Mouse (Mus musculus) erythroblast, embryonic 14.5 days (primary cell): ENCODE data around the gene Trim54. TPM values are rescaled to one million over a fixed set of nuclear protein-coding genes. Genes with fewer than 3 reads are reported as not detected.

Experiments used
- H3K27me3 ChIP-seq: 2 replicates; pipeline ENCODE4 v1.6.1; 2012; ENCODE audit warnings: inconsistent platforms; ENCODE audit not compliant: control insufficient read depth
- H3K36me3 ChIP-seq: 2 replicates; pipeline ENCODE4 v1.6.1; 2012; ENCODE audit warnings: mild to moderate bottlenecking, inconsistent platforms; ENCODE audit not compliant: control insufficient read depth
- H3K4me1 ChIP-seq: 2 replicates; pipeline ENCODE4 v1.6.1; 2012; ENCODE audit warnings: inconsistent platforms; ENCODE audit not compliant: control insufficient read depth
- H3K4me3 ChIP-seq: replicated peaks from 2 replicates; pipeline ENCODE3; 2012; ENCODE audit warnings: moderate library complexity, mild to moderate bottlenecking, inconsistent platforms
- H3K9me3 ChIP-seq: 2 replicates; pipeline ENCODE4 v1.6.1; 2012; ENCODE audit warnings: low read length, inconsistent platforms, mixed read lengths; ENCODE audit not compliant: control insufficient read depth
- GATA1 ChIP-seq: IDR thresholded peaks from 2 replicates; pipeline ENCODE4 v1.6.1; 2012; ENCODE audit warnings: low read length, inconsistent platforms, mixed read lengths
- TAL1 ChIP-seq: IDR thresholded peaks from 3 replicates; pipeline ENCODE4 v1.6.1; 2012; ENCODE audit warnings: low read length, inconsistent platforms, mixed read lengths
- polyA plus RNA-seq: library from polyadenylated mRNA; stranded (reverse); fragments of >175 nt; gene quantifications from 2 replicates; pipeline ENCODE4 v1.2.3, GENCODE M21; 2012

Gene Trim54
- polyA plus RNA-seq, 1 experiment = not detected

DNA sequence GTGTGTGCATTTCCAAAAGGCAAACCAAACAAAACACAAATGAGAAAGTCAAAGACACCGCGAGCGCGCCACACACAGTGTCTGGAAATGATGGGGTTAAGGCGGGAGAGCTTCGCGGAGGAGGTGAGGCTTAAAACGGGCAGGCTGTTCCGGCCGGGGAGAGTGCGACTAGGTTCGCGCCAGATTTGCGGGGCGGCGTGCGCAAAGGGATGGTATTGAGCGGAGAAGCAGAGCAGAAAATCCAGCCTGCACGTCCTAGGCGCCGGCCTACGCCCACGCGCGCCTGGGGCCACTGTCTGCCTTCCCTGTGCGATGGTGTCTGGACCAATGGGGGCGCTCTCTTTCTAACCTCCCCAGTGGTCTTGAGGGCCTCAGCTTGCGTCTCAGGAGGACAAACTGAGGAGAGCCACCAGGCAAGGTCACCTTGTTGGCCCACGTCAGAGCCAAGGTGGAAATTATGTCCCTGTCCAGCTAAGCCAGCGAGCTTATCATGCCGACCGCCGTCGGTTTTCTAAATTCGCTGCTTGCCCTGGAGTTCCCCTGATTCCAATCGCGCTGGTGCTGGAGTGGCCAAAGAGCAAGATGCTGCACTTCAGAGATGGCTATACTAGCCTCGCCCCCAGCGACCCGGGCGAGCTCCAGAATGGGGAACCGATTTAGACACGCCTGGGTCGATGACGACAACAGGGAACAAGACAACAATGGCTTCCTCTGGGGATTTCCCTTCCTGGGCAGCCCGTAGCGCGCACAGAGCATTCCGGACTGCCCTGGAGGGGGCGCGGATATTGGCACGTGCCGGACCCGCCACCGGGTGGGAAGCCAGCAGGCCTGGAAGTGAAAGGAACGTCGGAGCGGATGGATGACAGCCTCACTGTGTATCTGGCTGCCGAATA, 21.5 kb upstream of the Trim54 start:
- TF ChIP-seq TAL1 = no peak
- no peak for TF ChIP-seq GATA1
- peaks cover 5% of the 10 kb centered on the region for H3K4me1 ChIP-seq
- no peaks in the 10 kb centered on the region for H3K36me3 ChIP-seq
- H3K9me3 ChIP-seq = peaks cover 5% of the 10 kb centered on the region; the same call in 1 of the 2 replicates
- H3K4me3 ChIP-seq = no peak overlapping the region
- H3K27me3 ChIP-seq = peaks cover 92% of the 10 kb centered on the region

GRCm38 (mm10) chr5:31095711-31096480, 20.6 kb upstream of the Trim54 start:
- TF ChIP-seq TAL1 (no peak), GATA1 (no peak)
- Histone ChIP-seq H3K4me1 (peaks cover 5% of the 10 kb centered on the region), H3K9me3 (peaks cover 5% of the 10 kb centered on the region; the same call in 1 of the 2 replicates), H3K4me3 (no peak overlapping the region), H3K27me3 (peaks cover 83% of the 10 kb centered on the region), H3K36me3 (no peaks in the 10 kb centered on the region)

GRCm38 (mm10) chr5:31105814-31106335, 10.6 kb upstream of the Trim54 start, which contains the start of gene Dnajc5g:
TSS of gene Dnajc5g (plus strand) at chr5:31106285.
- H3K4me1 ChIP-seq = no peaks in the 10 kb centered on the region
- H3K27me3 ChIP-seq = peaks cover 16% of the 10 kb centered on the region
- no peak within 1 kb of the TSS for H3K4me3 ChIP-seq
- no peaks in the 10 kb centered on the region for H3K9me3 ChIP-seq
- TF ChIP-seq TAL1 = no peak
- no peak for TF ChIP-seq GATA1
- H3K36me3 ChIP-seq = no peaks in the 10 kb centered on the region

DNA sequence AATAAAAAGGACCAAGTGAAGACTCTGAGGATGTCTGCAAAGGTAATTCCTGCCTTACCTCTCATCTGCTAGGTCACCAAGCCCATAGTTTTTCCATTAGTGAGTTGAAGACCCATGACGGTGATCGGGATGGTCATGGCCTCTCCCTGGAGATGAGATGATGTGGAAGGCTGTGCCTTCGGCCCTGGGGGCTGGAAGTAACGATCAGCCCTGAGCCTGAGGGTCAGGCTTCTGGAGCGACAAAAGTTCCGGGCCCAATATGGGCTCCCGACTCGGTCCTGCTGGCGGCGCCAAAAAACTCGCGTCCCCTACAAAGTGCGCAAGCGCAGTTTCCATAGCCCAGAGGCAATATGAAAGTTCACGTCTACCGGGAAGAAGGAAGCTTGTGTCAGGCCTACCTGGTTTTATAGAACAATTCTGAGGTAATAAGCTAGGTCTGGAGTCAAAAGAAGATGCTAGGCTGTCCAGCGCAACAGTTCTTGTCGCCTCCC, 8.5 kb upstream of the Trim54 start, which contains the start of gene Slc30a3:
Slc30a3 (minus strand) TSS at position 238 of the 491 bp plus-strand sequence.
- Histone ChIP-seq H3K9me3 (no peaks in the 10 kb centered on the region), H3K27me3 (peaks cover 16% of the 10 kb centered on the region)
- TF ChIP-seq GATA1 (no peak), TAL1 (no peak)

DNA sequence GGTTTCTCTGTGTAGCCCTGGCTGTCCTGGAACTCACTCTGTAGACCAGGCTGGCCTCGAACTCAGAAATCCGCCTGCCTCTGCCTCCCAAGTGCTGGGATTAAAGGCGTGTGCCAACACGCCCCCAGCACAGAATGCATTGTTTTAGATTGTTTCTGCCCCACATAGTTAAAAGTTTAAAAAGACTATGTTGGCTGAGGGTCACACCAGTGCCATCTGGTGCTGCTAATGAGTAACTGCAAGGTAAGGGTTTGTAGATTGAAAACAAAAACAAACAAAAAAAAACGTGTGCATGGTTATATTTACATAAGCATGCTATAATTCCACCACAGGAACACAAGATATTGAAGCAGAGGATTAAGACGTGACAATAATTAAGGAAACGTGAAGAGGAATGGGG, 5.7 kb upstream of the Trim54 start:
- Histone ChIP-seq H3K27me3 (peaks cover 7% of the 10 kb centered on the region), H3K4me1 (no peaks in the 10 kb centered on the region), H3K36me3 (no peaks in the 10 kb centered on the region), H3K9me3 (no peaks in the 10 kb centered on the region), H3K4me3 (no peak overlapping the region)
- TF ChIP-seq GATA1 (no peak), TAL1 (no peak)

More for the DNA sequence above, 8.5 kb upstream of the Trim54 start, which contains the start of gene Slc30a3:
- H3K36me3 ChIP-seq = no peaks in the 10 kb centered on the region
- H3K4me3 ChIP-seq = no peak within 1 kb of the TSS
- no peaks in the 10 kb centered on the region for H3K4me1 ChIP-seq

- H3K9me3 ChIP-seq = no peaks in the 10 kb centered on the region
- H3K36me3 ChIP-seq = no peaks in the 10 kb centered on the region
- TF ChIP-seq TAL1 (no peak), GATA1 (no peak)
- no peaks in the 10 kb centered on the region for H3K4me1 ChIP-seq
- peaks cover 8% of the 10 kb centered on the region for H3K27me3 ChIP-seq
- H3K4me3 ChIP-seq = no peak overlapping the region
Measured at GRCm38 (mm10) chr5:31116912-31117311, 400 bp downstream of the Trim54 start.

DNA sequence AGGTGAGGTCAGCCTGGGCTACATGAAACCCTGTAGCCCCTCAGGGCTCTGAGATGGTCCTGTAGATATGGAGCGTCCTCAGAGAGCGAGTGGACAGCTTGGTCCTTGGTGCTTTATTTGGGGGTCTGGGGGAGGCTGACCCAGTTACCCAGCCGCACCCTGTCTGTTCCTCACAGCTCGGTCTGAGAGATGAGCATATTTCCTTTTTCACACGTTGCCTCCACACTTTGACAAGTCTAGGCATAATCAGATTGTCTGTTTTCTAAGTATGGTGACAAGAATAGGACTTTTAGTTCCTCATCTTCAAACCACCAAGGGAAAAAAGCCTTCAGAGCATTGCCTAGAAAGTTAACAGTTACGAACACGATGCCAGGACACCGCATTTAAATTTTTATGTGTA, 4.6 kb downstream of the Trim54 start:
- Histone ChIP-seq H3K4me1 (no peaks in the 10 kb centered on the region), H3K27me3 (peaks cover 8% of the 10 kb centered on the region), H3K4me3 (no peak overlapping the region), H3K9me3 (no peaks in the 10 kb centered on the region), H3K36me3 (no peaks in the 10 kb centered on the region)
- TF ChIP-seq GATA1 = no peak
- TF ChIP-seq TAL1 = no peak

- H3K4me3 ChIP-seq = no peak overlapping the region
- H3K4me1 ChIP-seq = no peaks in the 10 kb centered on the region
- no peaks in the 10 kb centered on the region for H3K9me3 ChIP-seq
- TF ChIP-seq TAL1 = no peak
- no peak for TF ChIP-seq GATA1
- H3K27me3 ChIP-seq = peaks cover 2% of the 10 kb centered on the region; the same call in 1 of the 2 replicates
- no peaks in the 10 kb centered on the region for H3K36me3 ChIP-seq
Measured at GRCm38 (mm10) chr5:31123481-31123880, 7.0 kb downstream of the Trim54 start.
